Mouse (Mus musculus): ENCODE data around the gene Slc4a1.

DNA sequence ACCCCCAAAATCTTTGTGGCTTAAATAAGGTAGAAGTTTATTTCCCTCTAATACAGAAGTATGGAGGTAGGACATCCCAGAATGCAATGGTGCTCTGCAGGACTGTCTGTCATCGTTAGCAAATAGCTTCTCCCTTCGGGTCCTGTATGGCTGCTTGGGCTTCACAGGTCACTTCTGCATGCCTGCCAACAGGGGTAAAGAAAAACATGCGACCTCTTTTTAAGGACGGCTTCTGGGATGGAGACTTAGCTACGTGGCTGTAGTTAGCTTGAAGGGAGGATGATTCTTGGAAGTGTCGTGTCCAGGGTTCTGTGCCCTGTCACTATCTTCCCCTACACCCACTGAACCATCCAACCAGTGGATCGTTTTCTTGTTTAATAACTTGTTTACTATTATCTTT lies 4.3 kb upstream of the Slc4a1 start:
- TF ChIP-seq CTCF (IDR thresholded peaks at IDR 0.05; ENCODE audit: low read depth, low read length) (no peak), POLR2A (IDR thresholded peaks at IDR 0.05; ENCODE audit: extremely low read depth, insufficient read depth, low read length) (no peak)

Data from liver, adult 2 months (tissue).